Mouse (Mus musculus): ENCODE data around the gene Il12rb2.
A peak's percentile ranks its signal among the peaks of the same experiment; 100 is the strongest.

Il12rb2 gene

DNA sequence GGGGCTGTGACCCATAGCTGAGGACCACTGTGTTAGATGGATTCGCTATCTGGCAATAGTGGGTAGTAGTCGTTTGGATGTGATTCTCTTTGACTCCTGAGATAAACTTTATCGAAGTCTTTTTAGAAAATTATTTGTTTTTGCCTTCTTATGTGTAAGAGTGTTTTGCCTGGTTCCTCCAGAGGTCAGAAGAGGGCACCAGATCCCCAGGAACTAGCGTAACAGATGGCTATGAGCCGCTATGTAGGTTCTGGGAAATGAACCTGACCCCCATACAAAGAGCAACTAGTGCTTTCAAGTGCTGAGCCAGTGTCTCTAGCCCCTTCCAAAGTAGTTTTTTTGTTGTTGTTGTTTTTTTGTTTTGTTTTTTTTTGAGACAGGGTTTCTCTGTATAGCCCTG lies 79.9 kb downstream of the Il12rb2 start:
- peak; percentile 37 for DNase-seq (ENCODE audit: low spot score)

- no peak for DNase-seq (ENCODE audit: low spot score)
Observed at GRCm38 (mm10) chr6:67292042-67292623, 83.9 kb downstream of the Il12rb2 start.

- no peak for DNase-seq (ENCODE audit: low spot score)
Observed at GRCm38 (mm10) chr6:67282897-67283296, 93.1 kb downstream of the Il12rb2 start.

DNA sequence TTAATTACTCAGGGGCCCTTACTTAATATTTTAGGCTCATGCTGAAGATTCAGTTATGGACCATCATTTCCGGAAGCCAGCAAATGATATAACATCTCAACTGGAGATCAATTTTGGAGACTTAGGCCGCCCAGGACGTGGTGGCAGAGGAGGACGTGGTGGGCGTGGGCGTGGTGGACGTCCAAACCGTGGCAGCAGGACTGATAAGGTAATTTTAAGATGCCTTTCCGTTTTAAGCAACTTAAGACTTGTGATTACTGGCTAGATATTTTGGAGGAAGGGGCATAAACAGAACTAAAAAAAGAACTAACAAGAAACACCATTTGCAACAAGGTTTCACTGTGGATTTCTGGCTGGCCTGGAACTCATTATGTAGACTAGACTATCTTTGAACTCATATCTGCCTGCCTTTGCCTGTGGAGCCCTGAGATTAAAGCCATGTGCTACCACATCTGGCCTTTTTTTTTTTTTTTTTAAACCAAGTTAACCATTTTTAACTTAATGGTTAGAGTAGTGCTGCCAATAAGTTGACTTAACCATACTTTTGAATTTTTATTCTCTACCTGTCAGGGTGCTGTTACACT lies 94.3 kb downstream of the Il12rb2 start:
- DNase-seq (ENCODE audit: low spot score) = no peak

DNA sequence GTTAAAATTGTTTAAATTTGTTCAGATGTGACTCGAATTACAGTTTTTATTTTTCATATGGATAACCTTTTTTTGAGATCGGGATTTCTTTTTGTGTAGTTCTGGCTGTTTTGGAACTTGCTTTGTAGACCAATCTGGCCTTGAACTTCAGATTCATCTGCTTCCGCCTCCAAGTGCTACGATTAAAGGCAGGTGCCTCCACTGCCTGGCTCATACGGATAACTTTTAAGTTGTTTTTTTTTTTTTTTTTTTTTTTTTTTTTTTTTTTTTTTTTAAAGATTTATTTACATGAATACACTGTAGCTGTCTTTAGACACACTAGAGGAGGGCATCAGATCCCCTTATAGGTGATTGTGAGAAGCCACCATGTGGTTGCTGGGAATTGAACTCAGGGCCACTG lies 98.0 kb downstream of the Il12rb2 start:
- no peak for DNase-seq (ENCODE audit: low spot score)

DNA sequence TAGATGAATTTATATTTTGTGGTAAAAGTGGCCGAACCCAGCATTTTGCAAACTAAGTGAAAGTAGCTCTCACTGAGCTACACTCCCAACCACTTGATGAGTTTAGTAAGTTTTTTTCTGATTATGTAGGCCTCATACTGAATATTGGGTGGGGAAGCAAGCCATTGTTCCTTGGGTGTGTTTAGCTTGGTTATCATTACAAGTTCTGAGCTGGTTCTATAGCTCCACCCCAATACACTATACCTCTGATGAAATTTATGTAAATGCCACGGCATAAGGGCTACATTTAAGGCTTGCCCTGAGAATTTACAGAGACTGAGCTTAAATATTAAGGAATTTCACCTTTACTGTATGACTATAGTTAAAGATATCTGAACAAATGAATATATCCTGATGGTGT lies 106.5 kb downstream of the Il12rb2 start:
- no peak for DNase-seq (ENCODE audit: low spot score)

GRCm38 (mm10) chr6:67268983-67269382 lies 107.0 kb downstream of the Il12rb2 start:
- no peak for DNase-seq (ENCODE audit: low spot score)

DNA sequence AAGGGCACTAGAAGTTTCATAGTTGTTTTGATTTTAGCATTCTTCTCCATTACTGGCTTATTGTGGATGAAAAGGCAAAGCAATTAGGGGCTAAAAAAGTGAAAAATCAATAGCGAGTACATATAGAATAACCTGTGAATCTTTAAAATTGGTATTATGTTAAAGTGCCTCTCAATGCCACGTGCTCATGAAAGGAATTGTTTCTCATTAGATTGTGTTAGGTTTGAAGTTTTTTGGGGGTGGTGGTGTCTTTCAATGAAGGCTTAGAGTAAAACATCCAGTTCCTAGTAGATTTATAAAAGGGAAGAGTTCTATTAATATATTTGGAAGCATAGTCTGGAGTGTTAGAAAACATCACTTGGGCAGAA lies 107.8 kb downstream of the Il12rb2 start:
- DNase-seq (ENCODE audit: low spot score) = no peak

DNA sequence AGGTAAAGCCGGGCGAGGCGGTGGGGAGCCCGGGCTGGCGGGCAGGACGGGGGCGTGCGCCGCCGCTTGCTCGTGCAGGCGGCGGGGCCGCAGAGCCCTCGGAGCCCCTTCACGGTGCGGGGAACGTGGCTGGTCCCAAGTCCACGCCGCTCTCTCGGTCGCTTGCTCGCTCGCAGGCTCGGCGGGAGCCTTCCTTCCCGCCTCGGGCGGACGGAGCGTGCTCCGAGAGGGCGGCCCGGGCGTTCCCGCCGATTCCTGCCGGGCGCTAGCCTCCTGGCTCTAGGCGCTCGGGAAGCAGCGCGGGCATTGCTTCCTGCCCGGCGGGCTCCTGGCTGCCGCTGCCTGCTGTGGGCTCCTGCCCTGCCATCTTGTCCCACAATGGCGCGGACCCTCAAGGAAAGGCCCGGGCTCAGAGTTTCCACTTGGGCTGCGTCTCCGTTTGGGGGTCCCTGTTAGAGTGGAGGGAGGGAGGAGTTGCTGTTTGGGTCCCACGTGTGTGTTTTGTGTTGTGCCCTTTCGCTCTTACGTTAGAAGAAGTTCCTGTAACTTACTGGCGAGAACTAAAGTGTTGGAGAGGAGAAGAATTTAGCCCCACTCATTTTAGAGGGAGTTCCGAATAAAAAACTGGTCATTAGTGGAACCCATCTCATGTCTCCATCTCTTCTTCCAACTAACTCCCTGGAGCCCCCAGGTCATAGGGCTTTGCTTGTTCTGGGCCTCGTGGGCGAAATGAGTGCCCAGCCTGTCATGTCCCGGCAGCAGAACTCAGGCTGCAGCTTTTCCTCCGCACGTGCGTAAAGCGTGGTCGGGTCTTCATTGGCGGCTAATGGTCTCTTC lies 108.4 kb downstream of the Il12rb2 start:
- DNase-seq (ENCODE audit: low spot score) = peak; percentile 72

DNA sequence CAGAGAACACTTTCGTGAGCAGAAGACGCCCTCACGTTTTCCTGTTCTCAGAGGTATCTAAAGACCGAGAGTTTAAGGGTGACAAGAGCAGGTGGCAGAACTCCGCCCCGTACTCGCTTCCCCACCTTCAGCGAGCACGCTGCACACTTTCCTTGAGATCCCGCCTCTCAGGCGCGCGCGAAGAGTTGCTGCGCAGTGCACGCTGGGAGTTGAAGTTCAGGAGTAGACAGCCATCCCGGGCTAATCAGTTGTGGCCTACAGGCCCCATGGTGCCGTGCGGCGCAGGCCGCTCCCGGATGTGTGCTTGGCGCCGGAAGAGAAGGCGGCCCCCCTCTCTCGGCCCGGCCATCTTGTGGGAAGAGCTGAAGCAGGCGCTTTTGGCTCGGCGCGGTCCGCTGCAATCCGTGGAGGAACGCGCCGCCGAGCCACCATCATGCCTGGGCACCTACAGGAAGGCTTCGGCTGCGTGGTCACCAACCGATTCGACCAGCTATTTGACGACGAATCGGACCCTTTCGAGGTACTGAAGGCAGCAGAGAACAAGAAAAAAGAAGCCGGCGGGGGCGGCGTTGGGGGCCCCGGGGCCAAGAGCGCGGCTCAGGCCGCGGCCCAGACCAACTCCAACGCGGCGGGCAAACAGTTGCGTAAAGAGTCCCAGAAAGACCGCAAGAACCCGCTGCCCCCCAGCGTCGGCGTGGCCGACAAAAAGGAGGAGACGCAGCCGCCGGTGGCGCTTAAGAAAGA lies 109.2 kb downstream of the Il12rb2 start:
- peak; percentile 99 for DNase-seq (ENCODE audit: low spot score)

DNA sequence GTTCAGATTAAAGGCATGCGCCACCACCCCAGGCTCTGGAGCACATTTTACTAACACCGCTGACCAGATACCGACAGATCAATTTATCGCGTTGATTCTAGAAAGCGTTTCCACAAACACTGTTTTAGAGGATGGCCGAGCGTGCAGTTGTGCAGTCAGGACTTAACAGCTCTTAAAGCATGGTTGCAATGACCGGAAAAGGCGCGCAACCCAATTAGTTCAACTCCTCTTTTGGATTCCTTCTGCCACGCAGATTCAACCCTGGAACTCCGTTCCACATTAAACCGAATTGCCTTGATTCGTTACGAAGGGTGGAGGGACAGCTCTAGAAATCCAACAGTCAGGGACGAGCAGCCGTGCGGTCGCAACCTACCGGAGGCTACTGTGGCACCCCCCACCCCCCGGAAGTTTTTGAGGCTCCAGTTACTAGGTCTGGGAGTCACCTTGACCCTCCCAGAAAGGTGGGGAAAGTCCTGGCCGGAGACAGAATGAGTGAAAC lies 109.8 kb downstream of the Il12rb2 start:
- peak; percentile 75 for DNase-seq (ENCODE audit: low spot score)

GRCm38 (mm10) chr6:67264935-67265334 lies 111.1 kb downstream of the Il12rb2 start:
- DNase-seq (ENCODE audit: low spot score) = no peak

DNA sequence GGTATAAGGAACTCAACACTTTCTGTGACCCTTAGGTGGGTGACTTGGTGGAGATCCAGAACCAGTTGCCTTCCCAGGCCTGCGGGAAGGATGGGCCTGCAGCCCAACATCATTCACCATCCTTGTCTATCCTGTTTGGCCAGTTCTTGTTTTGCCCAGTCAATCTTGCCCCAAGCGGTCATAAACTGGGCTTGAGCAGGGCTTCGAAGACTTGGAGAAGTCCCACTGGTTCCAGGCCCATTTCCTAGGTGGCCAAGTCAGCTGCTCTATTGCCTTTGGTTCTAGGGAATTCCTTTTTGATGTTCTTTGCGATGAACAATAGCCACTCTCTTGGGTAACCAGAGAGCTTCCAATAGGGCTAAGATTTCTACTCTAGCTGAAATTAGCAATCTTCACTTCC lies 124.9 kb downstream of the Il12rb2 start:
- DNase-seq (ENCODE audit: low spot score) = no peak

DNA sequence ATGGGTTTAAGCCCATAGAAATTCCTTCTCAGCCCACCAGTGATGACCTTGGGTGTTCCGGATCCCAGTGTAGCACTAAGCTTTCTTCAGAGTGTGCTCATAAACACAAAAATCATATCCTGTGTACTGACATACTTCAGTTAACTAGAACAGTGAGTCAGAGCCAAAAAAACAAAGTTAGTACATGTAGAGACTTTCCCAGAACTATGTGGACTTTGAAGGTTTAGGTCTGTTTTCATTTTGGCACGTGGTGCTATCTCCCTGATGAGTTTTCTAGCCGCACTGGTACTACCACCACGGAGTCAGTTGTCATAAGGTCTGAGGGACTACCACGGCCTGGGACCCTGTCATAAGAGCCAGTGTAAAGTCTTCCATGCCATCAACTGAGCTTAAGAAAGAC lies 131.5 kb downstream of the Il12rb2 start:
- DNase-seq (ENCODE audit: low spot score) = no peak

GRCm38 (mm10) chr6:67243765-67244420 lies 132.1 kb downstream of the Il12rb2 start:
- no peak for DNase-seq (ENCODE audit: low spot score)
